In genomic region chr11:119162959-119163733, GRCm38 (mm10) we compare ENCODE assay signal across 11 mouse cellular contexts.
DNase-seq lines count a peak whose midpoint lies in the region; ATAC-seq and TF ChIP-seq lines count a peak whose summit lies in the region.
"Had no signal": no experiment of that assay in that cellular context is flagged by ENCODE, and none has a peak within 500 bp of the region (broad histone marks: within the 10 kb centered on the region; RNA-seq: fewer than 3 reads in every experiment).

No protein-coding gene starts in this region.

- peaks cover 43% of the 10 kb centered on the region for H3K4me1 ChIP-seq in kidney, embryonic 16.5 days (ENCODE audit: insufficient read depth, low read length)
- H3K4me1 ChIP-seq in intestine, embryonic 16.5 days (ENCODE audit: control insufficient read depth, insufficient read depth, low read length), result peaks cover 5% of the 10 kb centered on the region; the same call in 1 of the 2 replicates
- H3K4me1 ChIP-seq: liver, embryonic 15.5 days had no signal

- H3K4me3 ChIP-seq in kidney, embryonic 16.5 days (ENCODE audit: low read length), result no peak overlapping the region
- no peak overlapping the region for H3K4me3 ChIP-seq in intestine, embryonic 16.5 days (ENCODE audit: low read length)
- no peak overlapping the region for H3K4me3 ChIP-seq in layer of hippocampus, adult 2 months
- H3K4me3 ChIP-seq: heart, adult 2 months; liver, embryonic 15.5 days had no signal

- H3K9ac ChIP-seq in kidney, embryonic 16.5 days (replicated peaks; ENCODE audit: low read length), result no peak overlapping the region
- H3K9ac ChIP-seq in intestine, embryonic 16.5 days (ENCODE audit: low read depth, low read length), result no peak overlapping the region
- H3K9ac ChIP-seq: liver, embryonic 15.5 days had no signal

- H3K36me3 ChIP-seq in kidney, embryonic 16.5 days (ENCODE audit: insufficient read depth, low read length), result no peaks in the 10 kb centered on the region
- H3K36me3 ChIP-seq in intestine, embryonic 16.5 days (ENCODE audit: control insufficient read depth, insufficient read depth, low read length), result no peaks in the 10 kb centered on the region
- H3K36me3 ChIP-seq: liver, embryonic 15.5 days had no signal

- H3K27me3 ChIP-seq in kidney, embryonic 16.5 days (ENCODE audit: insufficient read depth, low read length), result peaks cover 4% of the 10 kb centered on the region; the same call in 1 of the 2 replicates
- H3K27me3 ChIP-seq in intestine, embryonic 16.5 days (replicated peaks; ENCODE audit: control insufficient read depth, insufficient read depth, low read length), result no peaks in the 10 kb centered on the region
- H3K27me3 ChIP-seq: liver, embryonic 15.5 days had no signal

- H3K9me3 ChIP-seq in kidney, embryonic 16.5 days (ENCODE audit: low read length), result no peaks in the 10 kb centered on the region
- no peaks in the 10 kb centered on the region for H3K9me3 ChIP-seq in intestine, embryonic 16.5 days (ENCODE audit: control insufficient read depth, low read length)
- H3K9me3 ChIP-seq: liver, embryonic 15.5 days had no signal

- 62% methylated on average over 22 of the region's 22 CpGs for WGBS in kidney, embryonic 16.5 days
- WGBS in intestine, embryonic 16.5 days, result 60% methylated on average over 22 of the region's 22 CpGs

- no peak for ATAC-seq in kidney, embryonic 16.5 days (ENCODE audit: low FRiP score, low TSS enrichment)
- 0 out of 2 replicates have a peak, but pooled peaks have one; percentile 18 for ATAC-seq in intestine, embryonic 16.5 days

- no peak for TF ChIP-seq CTCF in layer of hippocampus, adult 2 months (conservative IDR thresholded peaks at IDR 0.05)

- 0 out of 2 replicates have a peak overlapping the region, but pooled peaks have one; percentile 5 for H3K4me2 ChIP-seq in kidney, embryonic 16.5 days (replicated peaks; ENCODE audit: low read depth, low read length)
- no peak overlapping the region for H3K4me2 ChIP-seq in intestine, embryonic 16.5 days (ENCODE audit: low read depth, low read length)
- H3K4me2 ChIP-seq: liver, embryonic 15.5 days had no signal

- H3K27ac ChIP-seq in kidney, embryonic 16.5 days (ENCODE audit: low read length), result peak overlapping the region; percentile 61; the same call in 1 of the 2 replicates
- H3K27ac ChIP-seq in intestine, embryonic 16.5 days (ENCODE audit: low read length), result peak overlapping the region; percentile 18
- H3K27ac ChIP-seq in layer of hippocampus, adult 2 months, result no peak overlapping the region
- H3K27ac ChIP-seq: heart, adult 2 months; liver, embryonic 15.5 days had no signal

- no peak for DNase-seq in kidney, adult 8-10 months
- peak; percentile 74 for DNase-seq in T-cell, adult 2 months (ENCODE audit: low spot score)
- DNase-seq in thymus, adult 18-20 months, result peak; percentile 40 to 60
- no peak for DNase-seq in ovary, adult 18-20 months (ENCODE audit: low spot score)
- DNase-seq in layer of hippocampus, adult 2 months (ENCODE audit: low spot score in 2 of 2), result no peak
- DNase-seq: cerebellum, postnatal 25 days; heart, adult 2 months; layer of hippocampus, postnatal 36 days had no signal

Comparison
In these comparisons a context has a peak if more than half of its experiments do, and no peak if none do; other contexts are left out.
1. DNase-seq: peak in T-cell, adult 2 months (single experiment) and thymus, adult 18-20 months (2 of 2); none in kidney, adult 8-10 months (0 of 2), ovary, adult 18-20 months (single experiment) and layer of hippocampus, adult 2 months (0 of 2).